Mouse (Mus musculus): ENCODE data around the gene Slc16a10.

Slc16a10 gene

GRCm38 (mm10) chr10:40109520-40109919, 32.5 kb downstream of the Slc16a10 start:
- no peak for DNase-seq (ENCODE audit: low spot score)

DNA sequence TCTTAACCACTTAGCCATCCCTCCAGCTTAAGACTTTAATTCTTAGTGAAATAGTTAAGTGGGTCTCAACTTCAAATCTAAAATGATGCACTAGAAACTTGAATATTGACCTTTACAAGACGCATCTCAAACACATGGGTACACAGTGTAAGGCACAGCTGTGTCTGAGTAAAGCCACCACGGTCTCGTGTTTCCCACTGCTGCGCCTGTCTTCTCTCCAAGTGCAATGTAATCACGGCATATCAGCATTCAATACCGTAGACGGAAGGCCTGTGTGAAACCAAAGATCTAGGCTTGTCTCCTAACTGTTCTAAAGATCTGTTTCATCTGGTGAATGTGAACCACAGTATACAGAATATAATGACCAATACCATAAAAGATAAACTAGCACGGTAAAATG, 33.1 kb downstream of the Slc16a10 start:
- DNase-seq (ENCODE audit: low spot score): no peak

DNA sequence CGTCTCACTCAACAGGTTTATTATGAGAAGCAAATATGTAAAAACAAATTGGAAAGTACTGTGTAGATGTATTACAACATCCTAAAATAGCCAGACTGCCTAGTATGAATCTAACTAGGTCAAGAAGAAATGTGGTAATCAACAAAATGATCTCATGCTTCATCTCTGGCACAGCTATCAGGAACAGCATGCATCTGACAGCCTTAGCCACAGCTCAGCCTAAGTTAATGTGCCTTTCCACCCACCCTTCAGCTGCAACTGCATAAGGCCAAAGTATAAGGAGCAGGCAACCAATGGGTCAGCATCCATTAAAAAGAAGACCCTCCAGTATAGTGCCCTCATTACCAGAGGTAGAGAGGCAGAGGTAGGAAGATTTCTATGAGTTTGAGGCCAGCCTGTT, 34.1 kb downstream of the Slc16a10 start:
- no peak for DNase-seq (ENCODE audit: low spot score)

DNA sequence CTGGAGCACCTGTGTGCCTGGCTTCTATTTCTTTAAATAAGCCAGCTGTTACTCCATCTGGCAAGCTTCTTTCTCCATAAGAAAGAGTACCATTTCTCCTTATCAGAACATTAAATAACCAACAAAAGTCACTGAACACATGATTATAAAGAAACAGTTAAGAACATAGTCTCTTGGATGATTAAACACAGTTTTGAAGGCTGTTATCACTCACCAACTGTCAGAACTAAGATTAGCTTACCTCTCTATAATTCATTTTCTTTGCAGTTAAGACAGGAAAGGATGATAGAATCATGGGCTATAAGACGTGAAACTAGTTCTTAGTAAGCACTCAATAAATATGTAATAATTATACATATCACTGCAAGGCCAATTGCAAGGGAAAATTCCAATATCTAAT, 36.9 kb downstream of the Slc16a10 start:
- no peak for DNase-seq (ENCODE audit: low spot score)

- no peak for DNase-seq (ENCODE audit: low spot score)
Measured at GRCm38 (mm10) chr10:40103790-40104189, 38.3 kb downstream of the Slc16a10 start.

DNA sequence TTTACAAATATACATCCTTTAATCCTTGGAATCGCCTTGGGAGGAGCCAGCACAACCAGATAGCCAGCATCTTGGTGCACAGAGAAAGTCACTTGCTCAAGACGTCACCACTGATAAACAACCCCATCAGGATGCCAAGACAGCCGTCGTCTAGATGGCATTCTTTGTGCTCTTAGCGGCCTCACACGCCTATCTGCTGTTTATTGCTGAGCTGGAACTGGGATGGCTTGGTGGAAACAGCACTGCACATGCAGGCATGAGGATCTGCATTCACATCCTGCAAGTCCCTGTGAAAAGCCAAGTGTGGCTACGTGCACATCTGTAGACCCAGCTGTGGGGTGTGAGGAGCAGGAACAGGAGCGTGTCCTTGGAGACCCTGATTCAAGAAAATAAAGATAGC, 39.1 kb downstream of the Slc16a10 start:
- DNase-seq (ENCODE audit: low spot score): no peak

DNA sequence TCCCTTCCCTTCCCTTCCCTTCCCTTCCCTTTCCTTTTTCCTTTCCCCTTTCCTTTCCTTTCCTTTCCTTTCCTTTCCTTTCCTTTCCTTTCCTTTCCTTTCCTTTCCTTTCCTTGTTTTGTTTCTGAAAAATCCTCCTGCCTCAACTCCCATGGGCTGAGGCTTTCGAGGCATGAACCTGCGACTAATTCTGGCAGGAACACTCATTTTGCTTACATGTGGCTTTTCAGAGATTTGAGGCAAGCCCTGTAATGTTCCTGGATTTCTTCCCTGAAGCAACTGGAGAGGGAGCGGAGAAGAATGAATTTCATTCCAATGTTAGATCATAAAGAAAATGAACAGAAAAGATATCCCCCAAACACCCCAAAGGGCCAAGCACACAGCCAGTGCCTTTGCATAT, 39.9 kb downstream of the Slc16a10 start:
- DNase-seq (ENCODE audit: low spot score): no peak

DNA sequence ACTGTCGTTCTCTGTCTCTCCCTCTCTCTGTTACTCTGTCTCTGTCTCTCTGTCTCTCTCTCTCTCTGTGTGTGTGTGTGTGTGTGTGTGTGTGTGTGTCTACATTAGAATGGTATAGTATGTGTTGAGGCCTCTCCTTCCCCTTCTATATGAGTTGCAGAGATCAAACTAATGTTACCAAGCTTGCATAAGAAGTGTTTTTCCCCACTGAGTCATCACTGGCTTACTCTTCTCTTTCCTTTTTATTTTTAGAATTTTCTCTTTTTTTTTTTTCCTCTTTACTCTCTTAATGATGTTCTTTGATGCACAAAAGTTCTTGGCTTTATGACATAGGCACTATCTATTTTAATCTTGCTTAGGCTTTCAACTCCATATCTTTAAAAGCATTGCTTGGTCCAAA, 43.6 kb downstream of the Slc16a10 start:
- no peak for DNase-seq (ENCODE audit: low spot score)

- DNase-seq (ENCODE audit: low spot score): no peak
Measured at GRCm38 (mm10) chr10:40097519-40097918, 44.5 kb downstream of the Slc16a10 start.

DNA sequence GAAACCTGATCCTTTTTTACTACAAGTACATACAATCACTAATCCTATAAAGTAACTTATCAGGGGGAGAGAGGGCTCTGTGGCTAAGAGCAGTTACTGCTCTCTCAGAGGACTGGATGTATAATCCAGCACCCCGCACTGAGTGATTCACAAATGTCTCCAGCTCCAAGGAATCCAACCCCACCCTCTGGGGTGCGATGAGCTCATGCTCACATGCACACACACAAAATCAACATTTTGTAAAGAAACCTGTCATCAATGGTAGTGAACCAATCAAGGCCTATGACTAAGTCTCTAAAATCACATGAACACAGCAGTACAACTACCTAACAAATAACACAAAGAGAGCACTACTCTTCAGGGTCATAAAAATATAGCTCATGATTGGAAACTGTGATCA, 47.3 kb downstream of the Slc16a10 start:
- no peak for DNase-seq (ENCODE audit: low spot score)

DNA sequence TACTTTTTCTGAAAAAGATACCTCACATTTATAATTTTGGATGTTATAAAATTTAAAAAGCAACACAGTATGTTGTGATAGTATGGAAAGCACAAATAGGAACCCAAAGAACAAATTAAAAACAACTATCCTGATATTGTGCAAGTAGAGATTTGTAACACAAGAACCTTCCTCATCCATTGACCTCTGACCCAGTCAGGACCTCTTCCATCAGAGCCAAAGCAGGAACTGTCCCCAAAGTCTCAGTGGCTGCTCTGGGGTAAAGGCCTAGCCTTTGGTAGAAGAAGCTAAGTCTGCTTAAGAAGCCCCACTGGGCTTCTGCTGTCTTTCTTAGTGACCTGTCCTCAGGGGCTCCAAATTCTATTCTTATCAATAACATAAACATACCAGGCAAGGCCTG, 48.5 kb downstream of the Slc16a10 start:
- no peak for DNase-seq (ENCODE audit: low spot score)

GRCm38 (mm10) chr10:40091455-40091854, 50.6 kb downstream of the Slc16a10 start:
- no peak for DNase-seq (ENCODE audit: low spot score)

- no peak for DNase-seq (ENCODE audit: low spot score)
Measured at GRCm38 (mm10) chr10:40090504-40091428, 51.3 kb downstream of the Slc16a10 start.

- no peak for DNase-seq (ENCODE audit: low spot score)
Measured at GRCm38 (mm10) chr10:40084332-40085093, 57.5 kb downstream of the Slc16a10 start.

- no peak for DNase-seq (ENCODE audit: low spot score)
Measured at GRCm38 (mm10) chr10:40083556-40083955, 58.5 kb downstream of the Slc16a10 start.

DNA sequence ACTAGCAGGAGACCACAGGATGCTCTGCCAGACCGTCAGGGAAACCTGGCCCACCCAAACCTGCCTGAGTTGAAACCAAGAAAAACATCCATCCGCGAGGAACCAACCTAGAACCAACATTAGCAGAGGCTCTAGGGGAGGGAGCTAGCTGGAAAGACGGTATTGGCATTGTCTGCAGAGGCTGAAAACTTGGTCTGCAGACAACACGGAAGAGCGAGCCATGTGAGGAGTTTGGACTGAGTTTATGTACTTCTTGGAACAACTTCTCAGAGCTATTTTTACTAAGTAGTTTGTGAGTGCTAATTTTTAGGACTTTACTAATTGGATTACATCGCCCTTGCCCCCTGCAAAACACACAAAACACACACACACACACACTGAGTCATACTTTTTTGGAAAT, 59.4 kb downstream of the Slc16a10 start:
- no peak for DNase-seq (ENCODE audit: low spot score)

DNA sequence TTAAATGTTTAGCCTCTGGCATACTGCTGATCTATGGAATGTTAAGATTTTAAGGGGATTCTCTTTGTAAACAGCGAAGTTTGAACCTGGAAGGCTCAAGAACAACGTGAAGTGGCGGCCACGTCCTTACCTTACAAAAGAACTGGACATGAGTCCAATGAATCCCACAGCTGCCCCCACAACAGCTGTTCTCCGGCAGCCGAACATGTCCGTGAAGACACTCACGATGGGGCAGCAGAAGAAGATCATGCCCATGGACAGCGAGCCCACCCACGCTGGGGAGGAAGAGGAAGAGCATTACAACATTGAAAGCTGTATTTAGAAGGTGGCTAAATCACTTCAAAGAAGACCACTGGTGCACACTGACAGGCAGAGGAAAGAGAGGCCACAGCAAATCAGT, 61.5 kb downstream of the Slc16a10 start:
- no peak for DNase-seq (ENCODE audit: low spot score)

DNA sequence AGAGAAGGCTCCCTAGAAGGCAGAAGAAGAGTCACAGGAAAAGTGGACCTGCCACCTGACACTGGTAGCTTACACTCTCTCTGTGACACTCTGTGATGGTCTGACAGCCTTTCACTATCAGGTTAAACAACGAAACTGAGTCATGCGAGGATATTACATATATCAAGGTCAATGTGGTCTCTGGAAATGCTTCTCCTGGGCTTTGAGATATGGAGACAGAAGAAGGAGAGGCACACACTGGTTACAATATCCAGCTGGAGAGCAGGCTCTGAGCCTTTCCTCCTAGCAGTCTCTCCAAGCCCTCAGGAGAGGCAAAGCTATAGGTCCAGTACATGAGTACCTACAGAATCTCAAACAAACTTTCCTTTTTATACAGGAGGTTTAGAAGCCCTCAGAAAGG, 62.8 kb downstream of the Slc16a10 start:
- no peak for DNase-seq (ENCODE audit: low spot score)

DNA sequence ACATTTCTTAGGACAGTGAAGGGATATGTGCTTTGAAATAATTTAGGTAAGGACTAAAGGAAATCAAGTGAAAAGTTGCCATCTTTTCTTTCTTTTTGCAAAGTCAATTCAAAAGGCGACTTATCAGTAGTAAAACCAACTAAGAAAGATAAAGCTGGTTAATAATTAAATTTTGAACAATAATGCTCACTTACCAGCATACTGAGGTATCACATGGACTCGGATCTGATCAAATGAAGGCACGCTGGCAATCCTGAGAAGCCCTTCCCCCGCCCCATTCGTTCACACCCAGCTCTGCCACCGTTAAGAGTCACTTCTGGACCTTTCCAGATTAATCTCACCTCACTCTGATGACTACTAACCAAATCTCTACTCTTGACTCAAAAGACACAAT, 64.1 kb downstream of the Slc16a10 start:
- DNase-seq (ENCODE audit: low spot score): no peak

DNA sequence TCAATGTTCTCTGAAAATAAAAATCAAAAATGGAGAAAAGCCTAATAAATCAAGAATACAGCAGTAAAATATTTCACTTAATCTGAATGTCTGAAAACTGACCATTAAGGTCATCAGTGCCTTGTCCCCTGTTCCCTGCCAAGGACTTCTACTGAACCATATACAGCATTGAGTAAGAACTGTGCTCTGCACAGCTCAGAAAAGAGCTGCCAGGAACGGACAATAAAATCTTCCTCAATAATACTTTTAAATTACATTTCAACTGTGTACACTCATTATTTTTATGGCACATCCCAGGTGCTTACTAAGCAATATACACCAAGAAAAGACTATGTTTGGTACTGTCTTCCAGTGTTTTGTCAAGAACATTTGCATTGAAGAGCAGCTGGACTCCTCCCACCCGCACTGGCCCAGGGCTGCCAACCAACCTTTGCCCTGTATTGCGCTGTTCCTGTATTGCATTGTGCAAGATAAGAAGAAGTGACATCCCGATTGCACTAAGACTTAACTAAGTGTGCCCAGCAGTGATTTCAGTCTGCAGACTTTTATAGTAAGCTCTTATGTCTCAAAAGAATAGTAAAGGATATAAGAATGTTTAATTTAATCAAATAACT, 64.6 kb downstream of the Slc16a10 start:
- no peak for DNase-seq (ENCODE audit: low spot score)

GRCm38 (mm10) chr10:40073608-40074007, 68.5 kb downstream of the Slc16a10 start:
- DNase-seq (ENCODE audit: low spot score): no peak

GRCm38 (mm10) chr10:40070684-40071083, 71.4 kb downstream of the Slc16a10 start:
- DNase-seq (ENCODE audit: low spot score): no peak

DNA sequence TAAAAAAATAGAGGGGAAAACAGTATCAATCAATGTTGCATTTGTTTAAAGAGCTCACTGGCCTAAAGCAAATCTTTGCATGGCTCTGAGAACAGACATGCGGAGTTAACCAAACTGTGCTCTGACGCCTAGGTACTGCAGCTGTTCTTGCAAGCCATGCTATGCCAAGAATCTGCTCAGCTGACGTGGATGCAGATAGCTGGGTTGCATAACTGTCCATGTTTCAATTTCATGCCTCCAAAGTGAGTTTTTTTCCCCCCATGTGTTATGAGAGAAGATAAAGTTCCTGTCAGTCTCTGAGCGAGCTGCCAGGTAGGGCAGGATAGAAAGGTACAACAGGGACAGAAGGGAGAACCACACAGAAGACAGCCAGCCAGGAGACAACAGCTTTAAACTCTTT, 72.8 kb downstream of the Slc16a10 start:
- no peak for DNase-seq (ENCODE audit: low spot score)

Data from ovary, postnatal 10 days (tissue).